Mouse (Mus musculus): ENCODE results near the gene Anapc11. TPM values are rescaled to one million over a fixed set of nuclear protein-coding genes. Genes with fewer than 3 reads are reported as not detected.

Anapc11 gene
- polyA plus RNA-seq, 1 experiment from 2014 or later = 236 TPM

DNA sequence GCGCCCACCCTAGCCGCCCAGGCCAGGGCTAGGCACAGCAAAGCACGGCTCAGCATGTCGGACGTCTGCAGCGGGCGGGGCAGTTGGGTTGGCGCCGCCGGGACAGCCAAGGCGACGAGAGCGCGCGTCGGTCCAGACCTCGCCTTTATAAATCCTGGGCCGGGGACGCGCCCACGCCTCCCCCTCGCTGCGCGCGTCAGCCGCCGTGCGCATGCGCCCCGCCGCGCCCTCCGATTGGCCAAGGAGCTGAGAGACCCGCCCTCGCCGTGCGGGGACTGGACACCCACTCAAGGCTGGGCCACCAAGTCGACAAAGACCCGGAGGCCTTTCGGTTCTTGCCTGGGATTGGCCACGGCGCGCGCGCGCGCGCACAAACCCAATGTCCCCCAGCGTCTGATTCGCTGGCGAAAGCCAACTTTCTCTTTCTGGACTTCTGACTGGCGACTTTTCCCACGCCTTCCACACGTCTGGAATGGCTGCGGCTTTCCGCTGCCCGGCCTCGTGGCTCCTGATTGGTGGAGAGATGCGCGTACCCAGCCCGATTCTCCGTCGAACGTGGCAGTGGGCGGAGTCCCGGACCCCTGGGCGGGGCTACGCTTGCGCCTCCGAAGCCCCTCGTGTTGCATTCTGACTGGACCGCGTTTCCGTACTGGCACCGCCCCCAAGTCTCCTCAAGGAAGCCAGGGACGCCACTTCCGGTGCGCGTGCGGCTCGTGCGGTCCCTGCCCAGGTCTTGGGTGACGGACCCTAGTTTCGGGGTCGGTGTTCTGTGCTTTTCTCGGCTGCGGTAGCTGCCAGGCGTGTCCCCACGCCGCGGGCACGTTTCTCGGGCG is 25.3 kb upstream of the Anapc11 start, which contains the start of gene P4hb:
Gene P4hb (minus strand): TSS at position 502 of the 833 bp plus-strand sequence.
- H3K4me1 ChIP-seq (ENCODE audit: control insufficient read depth, insufficient read depth, low read length) = peaks cover 16% of the 10 kb centered on the region
- no peaks in the 10 kb centered on the region for H3K27me3 ChIP-seq (ENCODE audit: control insufficient read depth, insufficient read depth, low read length)
- peak within 1 kb of the TSS; percentile 68 for H3K4me3 ChIP-seq (ENCODE audit: low read depth, low read length)
- peak; percentile 96 for ATAC-seq (ENCODE audit: low read depth)
- no peaks in the 10 kb centered on the region for H3K9me3 ChIP-seq (ENCODE audit: control insufficient read depth, low read length)
- H3K4me2 ChIP-seq (ENCODE audit: low read depth, low read length) = peak within 1 kb of the TSS; percentile 95
- peaks cover 27% of the 10 kb centered on the region for H3K36me3 ChIP-seq (ENCODE audit: control insufficient read depth, insufficient read depth, low read length)
- peak within 1 kb of the TSS; percentile 72 for H3K9ac ChIP-seq (replicated peaks; ENCODE audit: low read depth, low read length)
- under 1% methylated on average over 92 of the region's 94 CpGs for WGBS
- H3K27ac ChIP-seq (ENCODE audit: low read depth, low read length) = peak within 1 kb of the TSS; percentile 89

DNA sequence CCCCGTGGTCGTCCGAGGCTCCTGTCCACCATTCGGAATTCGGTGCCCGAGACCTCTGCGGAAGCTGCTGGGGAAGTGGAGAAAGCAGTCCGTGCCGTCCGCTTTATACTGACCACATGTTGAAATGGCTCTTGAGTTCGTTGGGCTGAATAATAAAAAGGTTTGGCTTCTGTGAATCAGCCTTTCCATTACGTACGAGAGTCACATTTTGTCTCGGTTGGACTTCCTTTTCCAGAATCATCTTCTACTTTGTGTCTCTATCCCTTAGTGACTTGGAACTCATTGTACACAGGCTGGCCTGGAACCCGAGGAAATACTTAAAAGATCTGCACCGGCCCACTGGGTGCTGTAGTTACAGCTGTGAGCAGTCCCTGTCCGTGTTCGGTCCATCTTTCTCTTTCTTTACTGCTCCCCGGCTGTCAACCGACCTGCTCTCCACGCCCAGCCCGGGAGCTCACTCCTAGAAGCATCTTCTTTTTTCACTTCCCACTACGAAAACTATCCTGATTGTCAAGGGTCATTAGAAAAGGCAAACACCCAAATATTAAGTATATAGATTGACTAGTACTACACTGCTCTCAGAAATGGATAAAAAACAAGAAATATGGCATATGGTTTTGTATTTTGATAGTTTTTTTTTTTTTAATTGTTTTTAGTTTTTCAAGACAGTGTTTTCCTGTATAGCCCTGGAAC is 24.5 kb upstream of the Anapc11 start:
- Histone ChIP-seq H3K27me3 (ENCODE audit: control insufficient read depth, insufficient read depth, low read length) (no peaks in the 10 kb centered on the region), H3K36me3 (ENCODE audit: control insufficient read depth, insufficient read depth, low read length) (peaks cover 27% of the 10 kb centered on the region), H3K27ac (ENCODE audit: low read depth, low read length) (peak overlapping the region; percentile 89), H3K4me1 (ENCODE audit: control insufficient read depth, insufficient read depth, low read length) (peaks cover 16% of the 10 kb centered on the region), H3K4me3 (ENCODE audit: low read depth, low read length) (peak overlapping the region; percentile 68), H3K9me3 (ENCODE audit: control insufficient read depth, low read length) (no peaks in the 10 kb centered on the region), H3K9ac (replicated peaks; ENCODE audit: low read depth, low read length) (peak overlapping the region; percentile 72), H3K4me2 (ENCODE audit: low read depth, low read length) (peak overlapping the region; percentile 90)
- no peak for ATAC-seq (ENCODE audit: low read depth)
- under 1% methylated on average over 23 of the region's 23 CpGs for WGBS

DNA sequence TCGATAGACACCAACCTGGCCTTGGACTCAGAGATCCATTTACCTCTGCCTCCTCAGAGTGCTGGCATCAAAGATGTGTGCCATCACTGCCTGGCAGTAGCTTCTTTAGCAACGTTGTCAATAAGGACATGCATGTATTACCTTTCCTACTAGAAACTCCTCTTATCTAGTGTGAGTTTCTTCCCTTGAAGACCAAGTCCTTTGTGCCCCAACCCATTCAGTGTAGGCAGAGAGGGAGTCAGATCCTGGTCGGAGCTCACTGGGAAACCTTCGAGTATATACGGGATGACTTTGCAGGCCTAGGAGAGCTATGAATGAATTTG is 24.0 kb upstream of the Anapc11 start:
- H3K4me1 ChIP-seq (ENCODE audit: control insufficient read depth, insufficient read depth, low read length) = peaks cover 16% of the 10 kb centered on the region
- WGBS = 47% methylated on average over 5 of the region's 5 CpGs
- H3K27me3 ChIP-seq (ENCODE audit: control insufficient read depth, insufficient read depth, low read length) = no peaks in the 10 kb centered on the region
- H3K27ac ChIP-seq (ENCODE audit: low read depth, low read length) = no peak overlapping the region
- H3K9ac ChIP-seq (replicated peaks; ENCODE audit: low read depth, low read length) = no peak overlapping the region
- peak overlapping the region; percentile 90 for H3K4me2 ChIP-seq (ENCODE audit: low read depth, low read length)
- ATAC-seq (ENCODE audit: low read depth) = no peak
- H3K9me3 ChIP-seq (ENCODE audit: control insufficient read depth, low read length) = no peaks in the 10 kb centered on the region
- H3K4me3 ChIP-seq (ENCODE audit: low read depth, low read length) = peak overlapping the region; percentile 68
- peaks cover 30% of the 10 kb centered on the region for H3K36me3 ChIP-seq (ENCODE audit: control insufficient read depth, insufficient read depth, low read length)

DNA sequence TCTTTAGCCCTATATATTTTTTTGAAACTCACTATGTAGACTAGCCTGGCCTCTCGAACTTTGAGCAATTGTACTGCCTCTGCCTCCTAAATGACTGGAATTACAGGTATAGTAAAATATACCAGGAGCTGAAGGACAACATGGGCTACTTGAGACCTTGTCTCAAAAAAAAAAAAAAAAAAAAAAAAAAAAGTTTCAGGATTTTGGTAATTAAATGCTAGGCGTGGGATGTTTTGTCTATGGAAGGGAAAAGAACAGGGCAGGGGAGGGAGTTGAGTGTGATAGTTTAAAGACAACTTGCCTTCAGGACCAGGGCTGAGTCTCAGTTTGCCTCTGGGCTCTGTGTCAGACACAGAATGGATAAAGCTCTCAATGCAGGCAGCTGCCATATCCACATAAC is 23.2 kb upstream of the Anapc11 start:
- Histone ChIP-seq H3K9ac (replicated peaks; ENCODE audit: low read depth, low read length) (no peak overlapping the region), H3K27ac (ENCODE audit: low read depth, low read length) (no peak overlapping the region), H3K4me3 (ENCODE audit: low read depth, low read length) (no peak overlapping the region), H3K4me2 (ENCODE audit: low read depth, low read length) (no peak overlapping the region), H3K4me1 (ENCODE audit: control insufficient read depth, insufficient read depth, low read length) (peaks cover 22% of the 10 kb centered on the region), H3K36me3 (ENCODE audit: control insufficient read depth, insufficient read depth, low read length) (peaks cover 31% of the 10 kb centered on the region), H3K27me3 (ENCODE audit: control insufficient read depth, insufficient read depth, low read length) (no peaks in the 10 kb centered on the region), H3K9me3 (ENCODE audit: control insufficient read depth, low read length) (no peaks in the 10 kb centered on the region)
- ATAC-seq (ENCODE audit: low read depth) = no peak
- 80% methylated on average over 2 of the region's 2 CpGs for WGBS

DNA sequence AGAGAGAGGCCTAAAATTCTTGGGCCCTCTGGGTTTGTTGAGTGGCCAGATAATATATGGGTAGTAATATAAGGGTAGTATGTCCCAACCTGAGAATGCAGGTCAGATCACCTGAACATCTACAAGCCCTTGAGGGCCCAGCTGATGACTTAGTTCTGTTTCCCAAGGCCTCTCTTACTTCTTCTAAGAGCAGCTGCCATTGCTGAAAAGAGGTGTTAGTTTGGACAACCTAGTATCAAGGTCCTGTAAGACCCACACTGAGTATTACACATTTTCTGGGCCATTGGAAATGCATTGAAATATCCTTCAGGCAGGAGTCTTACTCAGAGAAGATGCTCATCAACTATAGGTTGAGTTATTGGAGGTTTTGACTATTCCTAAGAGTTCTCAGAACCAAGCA is 22.3 kb upstream of the Anapc11 start:
- Histone ChIP-seq H3K4me1 (ENCODE audit: control insufficient read depth, insufficient read depth, low read length) (peaks cover 28% of the 10 kb centered on the region), H3K27ac (ENCODE audit: low read depth, low read length) (no peak overlapping the region), H3K4me2 (ENCODE audit: low read depth, low read length) (no peak overlapping the region), H3K27me3 (ENCODE audit: control insufficient read depth, insufficient read depth, low read length) (no peaks in the 10 kb centered on the region), H3K4me3 (ENCODE audit: low read depth, low read length) (no peak overlapping the region), H3K9me3 (ENCODE audit: control insufficient read depth, low read length) (no peaks in the 10 kb centered on the region), H3K36me3 (ENCODE audit: control insufficient read depth, insufficient read depth, low read length) (peaks cover 24% of the 10 kb centered on the region), H3K9ac (replicated peaks; ENCODE audit: low read depth, low read length) (no peak overlapping the region)
- ATAC-seq (ENCODE audit: low read depth) = no peak

DNA sequence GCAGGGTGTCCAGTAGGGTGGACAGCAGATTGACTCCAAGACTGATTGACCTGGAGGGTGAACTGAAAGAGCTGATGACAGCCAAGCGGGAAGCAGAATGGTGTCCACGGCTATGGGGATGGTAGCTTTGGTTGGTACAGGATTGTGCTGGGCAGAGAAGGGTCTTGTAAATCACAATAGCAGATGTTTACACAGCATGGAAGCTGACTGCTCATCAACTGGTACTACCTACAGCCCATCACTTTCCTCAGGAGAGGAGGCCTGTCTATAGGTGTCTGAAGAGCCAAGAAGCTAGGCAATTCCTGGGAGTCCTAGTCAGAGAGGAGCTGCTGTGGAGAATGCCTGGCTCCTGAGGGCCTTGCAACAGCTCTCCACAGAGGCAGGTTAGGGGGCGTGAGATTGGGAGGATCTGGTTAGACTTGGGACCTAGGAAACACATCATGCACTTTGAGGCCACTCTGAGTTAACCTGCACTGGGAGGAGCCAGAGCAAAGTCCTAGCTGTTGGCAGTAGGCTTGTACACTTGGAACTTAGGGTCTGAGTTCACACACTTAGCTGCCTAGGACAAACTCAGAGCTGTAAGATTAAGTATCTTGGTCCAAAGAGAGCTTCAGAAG is 21.7 kb upstream of the Anapc11 start:
- H3K36me3 ChIP-seq (ENCODE audit: control insufficient read depth, insufficient read depth, low read length) = peaks cover 24% of the 10 kb centered on the region
- no peak overlapping the region for H3K4me2 ChIP-seq (ENCODE audit: low read depth, low read length)
- H3K27me3 ChIP-seq (ENCODE audit: control insufficient read depth, insufficient read depth, low read length) = no peaks in the 10 kb centered on the region
- no peaks in the 10 kb centered on the region for H3K9me3 ChIP-seq (ENCODE audit: control insufficient read depth, low read length)
- no peak for ATAC-seq (ENCODE audit: low read depth)
- WGBS = 88% methylated on average over 3 of the region's 3 CpGs
- no peak overlapping the region for H3K9ac ChIP-seq (replicated peaks; ENCODE audit: low read depth, low read length)
- no peak overlapping the region for H3K4me3 ChIP-seq (ENCODE audit: low read depth, low read length)
- no peak overlapping the region for H3K27ac ChIP-seq (ENCODE audit: low read depth, low read length)
- H3K4me1 ChIP-seq (ENCODE audit: control insufficient read depth, insufficient read depth, low read length) = peaks cover 25% of the 10 kb centered on the region

DNA sequence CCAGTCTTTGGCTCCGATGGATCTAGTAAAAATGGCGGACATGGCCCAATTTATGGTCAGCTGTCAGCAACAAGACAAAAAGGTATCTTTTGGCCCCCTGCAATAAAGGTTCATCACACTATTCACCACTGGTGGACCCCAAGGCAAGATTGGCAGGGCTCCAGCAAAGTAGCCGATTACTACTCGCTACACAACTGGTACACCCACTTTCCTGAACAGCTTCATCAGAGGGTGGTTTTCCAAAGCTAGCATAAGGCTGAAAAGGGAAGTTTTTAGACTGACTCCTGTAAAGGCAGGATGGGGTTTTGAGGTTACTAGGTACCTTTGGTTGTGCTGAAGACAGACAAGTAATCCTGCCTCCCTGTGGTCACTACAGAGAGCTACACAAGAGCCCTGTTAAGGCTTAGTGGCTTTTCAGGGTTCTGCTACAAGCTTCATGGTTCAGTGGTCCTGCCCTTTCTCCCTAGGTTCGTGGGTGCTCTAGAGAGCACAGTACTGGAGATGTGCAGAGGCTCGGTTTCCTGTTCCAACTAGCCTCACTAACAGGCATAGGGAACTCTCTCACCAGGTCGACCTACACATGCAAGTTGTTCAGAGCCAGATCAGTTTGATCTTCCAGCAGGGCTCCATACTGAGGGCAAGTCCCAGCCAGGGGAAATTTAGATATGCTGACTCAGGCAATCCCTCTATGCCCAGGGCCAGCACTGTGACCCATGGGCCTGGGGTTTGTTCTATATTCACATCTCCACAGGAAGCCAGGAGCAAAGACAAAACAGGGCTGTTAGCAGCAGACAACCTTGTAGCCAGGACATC is 20.8 kb upstream of the Anapc11 start:
- H3K4me2 ChIP-seq (ENCODE audit: low read depth, low read length) = no peak overlapping the region
- H3K27me3 ChIP-seq (ENCODE audit: control insufficient read depth, insufficient read depth, low read length) = no peaks in the 10 kb centered on the region
- peaks cover 24% of the 10 kb centered on the region for H3K36me3 ChIP-seq (ENCODE audit: control insufficient read depth, insufficient read depth, low read length)
- H3K4me3 ChIP-seq (ENCODE audit: low read depth, low read length) = no peak overlapping the region
- H3K27ac ChIP-seq (ENCODE audit: low read depth, low read length) = no peak overlapping the region
- ATAC-seq (ENCODE audit: low read depth) = no peak
- H3K9me3 ChIP-seq (ENCODE audit: control insufficient read depth, low read length) = no peaks in the 10 kb centered on the region
- peaks cover 25% of the 10 kb centered on the region for H3K4me1 ChIP-seq (ENCODE audit: control insufficient read depth, insufficient read depth, low read length)
- 84% methylated on average over 7 of the region's 7 CpGs for WGBS
- H3K9ac ChIP-seq (replicated peaks; ENCODE audit: low read depth, low read length) = 0 out of 2 replicates have a peak overlapping the region, but pooled peaks have one; percentile 16

DNA sequence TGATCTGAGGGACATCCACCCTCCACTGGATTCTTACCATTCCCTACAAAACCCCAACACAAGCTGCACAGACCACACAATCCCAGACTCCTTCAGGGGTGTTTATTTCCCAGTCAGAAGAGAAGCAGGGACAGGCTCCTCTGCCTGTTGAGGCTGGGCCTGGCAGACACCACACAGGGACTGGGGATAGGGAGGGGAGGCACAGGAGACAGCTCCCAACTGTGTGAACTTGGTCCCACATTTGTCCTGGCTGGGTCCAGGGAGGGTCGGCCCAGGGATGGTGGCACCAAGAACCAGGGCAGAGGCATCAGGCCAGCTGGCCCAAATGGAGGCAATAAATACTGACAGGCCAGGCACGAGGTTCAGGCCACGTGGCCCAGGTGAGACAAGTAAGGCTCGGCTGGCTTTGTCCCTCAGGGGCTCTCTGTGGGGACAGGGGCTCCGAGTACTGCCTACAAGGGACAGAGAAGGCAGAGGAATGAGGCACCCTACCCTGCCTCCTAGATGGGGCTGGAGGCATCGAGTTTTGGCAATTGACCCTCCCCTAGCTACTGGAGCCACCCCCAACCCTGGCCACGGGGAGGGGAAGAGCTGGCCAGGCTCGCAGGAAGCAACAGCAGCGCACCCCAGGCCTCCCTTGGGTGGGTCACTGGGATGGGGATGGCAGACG is 20.1 kb upstream of the Anapc11 start:
- H3K27me3 ChIP-seq (ENCODE audit: control insufficient read depth, insufficient read depth, low read length) = no peaks in the 10 kb centered on the region
- 82% methylated on average over 10 of the region's 10 CpGs for whole genome bisulfite sequencing
- no peak for ATAC-seq (ENCODE audit: low read depth)
- peaks cover 24% of the 10 kb centered on the region for H3K36me3 ChIP-seq (ENCODE audit: control insufficient read depth, insufficient read depth, low read length)
- peaks cover 27% of the 10 kb centered on the region for H3K4me1 ChIP-seq (ENCODE audit: control insufficient read depth, insufficient read depth, low read length)
- no peak overlapping the region for H3K4me3 ChIP-seq (ENCODE audit: low read depth, low read length)
- H3K9me3 ChIP-seq (ENCODE audit: control insufficient read depth, low read length) = no peaks in the 10 kb centered on the region
- 0 out of 2 replicates have a peak overlapping the region, but pooled peaks have one; percentile 16 for H3K9ac ChIP-seq (replicated peaks; ENCODE audit: low read depth, low read length)
- H3K4me2 ChIP-seq (ENCODE audit: low read depth, low read length) = no peak overlapping the region; the same call in 1 of the 2 replicates
- no peak overlapping the region for H3K27ac ChIP-seq (ENCODE audit: low read depth, low read length)
